Mouse (Mus musculus) C2C12 (cell line): Measurements from ENCODE around the gene AF366264.

Experiments used
- CEBPB ChIP-seq: IDR thresholded peaks from one replicate; pipeline ENCODE4 v1.6.1; 2011; ENCODE audit warnings: low read depth, mild to moderate bottlenecking, control low read depth, moderate library complexity
- CTCF ChIP-seq: IDR thresholded peaks from one replicate; pipeline ENCODE4 v1.5.1; 2011; ENCODE audit not compliant: control insufficient read depth, insufficient read depth, insufficient read length
- FOSL1 ChIP-seq: IDR thresholded peaks from one replicate; pipeline ENCODE4 v1.8.0; 2011; ENCODE audit warnings: mild to moderate bottlenecking, low read length; ENCODE audit not compliant: poor library complexity, insufficient read depth, severe bottlenecking
- MAX ChIP-seq: IDR thresholded peaks from one replicate; pipeline ENCODE4 v1.6.1; 2011; ENCODE audit warnings: mild to moderate bottlenecking, control low read depth
- MYOD1 ChIP-seq: IDR thresholded peaks from one replicate; pipeline ENCODE4 v1.6.1; 2011; ENCODE audit warnings: low read depth; ENCODE audit not compliant: control insufficient read depth, insufficient read length
- USF1 ChIP-seq: IDR thresholded peaks from one replicate; pipeline ENCODE4 v1.6.1; 2011; ENCODE audit warnings: low read depth, mild to moderate bottlenecking, control low read depth, moderate library complexity

DNA sequence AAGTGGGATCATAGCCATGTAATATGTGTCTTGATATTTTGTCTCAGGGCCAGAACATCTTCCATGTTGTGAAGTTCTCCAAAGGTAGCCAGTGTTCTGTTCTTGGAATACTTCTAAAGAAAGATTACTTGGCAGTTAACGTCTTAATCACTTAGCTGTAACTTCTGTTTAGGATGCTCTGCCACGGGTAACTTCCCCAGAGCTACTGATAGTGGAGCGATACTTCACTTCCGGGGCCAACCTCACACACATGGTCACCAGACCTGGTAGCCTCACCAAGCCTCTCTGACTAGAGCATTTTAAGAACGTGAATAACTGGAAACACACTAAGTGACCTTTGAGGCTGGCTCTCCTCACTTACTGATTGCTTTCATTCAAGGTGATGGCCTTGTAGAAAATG lies 38.6 kb downstream of the AF366264 start:
- TF ChIP-seq MYOD1 (no peak), CTCF (no peak), USF1 (no peak), CEBPB (no peak), MAX (no peak), FOSL1 (no peak)
